Mouse (Mus musculus) embryonic facial prominence, embryonic 15.5 days (tissue): ENCODE measurements around the gene Zfand6. TPM values are rescaled to one million over a fixed set of nuclear protein-coding genes. Genes with fewer than 3 reads are reported as not detected.
A peak's percentile ranks its signal among the peaks of the same experiment; 100 is the strongest.

Experiments used
- ATAC-seq: fragments of 200-750 bp; cut with Nextera tagmentation; 2 replicates; pipeline ENCODE4 v1.8.0; 2017; ENCODE audit warnings: low read depth, moderate TSS enrichment; ENCODE audit not compliant: insufficient number of reproducible peaks, low FRiP score, low TSS enrichment
- H3K27ac ChIP-seq: fragments of 300-500 bp; sonication (generic); replicated peaks from 2 replicates; pipeline ENCODE4 v1.5.1; 2015; ENCODE audit warnings: mild to moderate bottlenecking, inconsistent platforms
- H3K27me3 ChIP-seq: fragments of 300-500 bp; sonication (generic); 2 replicates; pipeline ENCODE4 v1.6.1; 2015; ENCODE audit warnings: inconsistent platforms
- H3K36me3 ChIP-seq: fragments of 300-500 bp; sonication (generic); 2 replicates; pipeline ENCODE4 v1.6.1; 2015; ENCODE audit warnings: mild to moderate bottlenecking, inconsistent platforms
- H3K4me1 ChIP-seq: fragments of 300-500 bp; sonication (generic); 2 replicates; pipeline ENCODE4 v1.6.1; 2015; ENCODE audit warnings: inconsistent platforms
- H3K4me2 ChIP-seq: fragments of 300-500 bp; sonication (generic); replicated peaks from 2 replicates; pipeline ENCODE4 v1.6.1; 2015; ENCODE audit warnings: mild to moderate bottlenecking, inconsistent platforms
- H3K4me3 ChIP-seq: fragments of 300-500 bp; sonication (generic); replicated peaks from 2 replicates; pipeline ENCODE4 v1.5.1; 2015; ENCODE audit warnings: mild to moderate bottlenecking, inconsistent platforms
- H3K9ac ChIP-seq: fragments of 300-500 bp; sonication (generic); 2 replicates; pipeline ENCODE4 v1.6.1; 2015; ENCODE audit warnings: inconsistent platforms
- H3K9me3 ChIP-seq: fragments of 300-500 bp; sonication (generic); replicated peaks from 2 replicates; pipeline ENCODE4 v1.6.1; 2016; ENCODE audit warnings: inconsistent platforms
- WGBS: fragments of 180-500 bp; shearing (Covaris S2); methylation state at CpG from one replicate; pipeline ENCODE4 v1.1.7; 2015; 5-methylcytosine and 5-hydroxymethylcytosine counted together
- polyA plus RNA-seq: library from polyadenylated mRNA; unstranded; fragments of >200 nt; fragmentation: Nextera tagmentation; extraction: Ambion mirVana; gene quantifications from 2 replicates; pipeline ENCODE4 v1.2.1, GENCODE M21; 2015

Zfand6 gene
- polyA plus RNA-seq, 1 experiment from 2014 or later, result 157 TPM

- H3K9me3 ChIP-seq, result no peaks in the 10 kb centered on the region
- no peak; the same call in 1 of the 2 replicates for ATAC-seq
- H3K4me3 ChIP-seq, result peak within 1 kb of the TSS; percentile 58
- no peak within 1 kb of the TSS for H3K27ac ChIP-seq
- peak within 1 kb of the TSS; percentile 91 for H3K4me2 ChIP-seq
- H3K9ac ChIP-seq, result peak within 1 kb of the TSS; percentile 15; the same call in 1 of the 2 replicates
- peaks cover 7% of the 10 kb centered on the region for H3K4me1 ChIP-seq
- H3K36me3 ChIP-seq, result no peaks in the 10 kb centered on the region
- H3K27me3 ChIP-seq, result no peaks in the 10 kb centered on the region
- WGBS, result under 1% methylated on average over 10 of the region's 10 CpGs
These were observed 83.4 kb downstream of the Zfand6 start, which contains the start of gene Fah for GRCm38 (mm10) chr7:84606293-84606749. Gene Fah (minus strand): TSS chr7:84606722.

- peak overlapping the region; percentile 91 for H3K4me2 ChIP-seq
- no peaks in the 10 kb centered on the region for H3K27me3 ChIP-seq
- H3K9ac ChIP-seq, result peak overlapping the region; percentile 15; the same call in 1 of the 2 replicates
- no peaks in the 10 kb centered on the region for H3K36me3 ChIP-seq
- no peaks in the 10 kb centered on the region for H3K9me3 ChIP-seq
- H3K27ac ChIP-seq, result no peak overlapping the region
- WGBS, result under 1% methylated on average over 35 of the region's 36 CpGs
- peaks cover 7% of the 10 kb centered on the region for H3K4me1 ChIP-seq
- peak overlapping the region; percentile 58 for H3K4me3 ChIP-seq
- ATAC-seq, result peak; percentile 85
These were observed 84.0 kb downstream of the Zfand6 start for GRCm38 (mm10) chr7:84605704-84606292.

- Histone ChIP-seq H3K4me2 (peak overlapping the region; percentile 91), H3K27me3 (no peaks in the 10 kb centered on the region), H3K4me1 (peaks cover 7% of the 10 kb centered on the region), H3K9me3 (no peaks in the 10 kb centered on the region), H3K36me3 (no peaks in the 10 kb centered on the region), H3K27ac (no peak overlapping the region), H3K4me3 (peak overlapping the region; percentile 58), H3K9ac (0 out of 2 replicates have a peak overlapping the region, but pooled peaks have one; percentile 15)
- WGBS, result 10% methylated on average over 19 of the region's 19 CpGs
- no peak for ATAC-seq
These were observed 84.6 kb downstream of the Zfand6 start for GRCm38 (mm10) chr7:84605033-84605687.

GRCm38 (mm10) chr7:84604501-84604900 lies 85.3 kb downstream of the Zfand6 start:
- Histone ChIP-seq H3K27ac (no peak overlapping the region), H3K4me1 (peaks cover 7% of the 10 kb centered on the region), H3K36me3 (no peaks in the 10 kb centered on the region), H3K9ac (no peak overlapping the region), H3K4me2 (no peak overlapping the region), H3K4me3 (no peak overlapping the region), H3K27me3 (no peaks in the 10 kb centered on the region), H3K9me3 (no peaks in the 10 kb centered on the region)
- ATAC-seq, result no peak
- 65% methylated on average over 3 of the region's 3 CpGs for WGBS

- 88% methylated on average over 3 of the region's 3 CpGs for whole genome bisulfite sequencing
- H3K36me3 ChIP-seq, result no peaks in the 10 kb centered on the region
These were observed 88.4 kb downstream of the Zfand6 start for GRCm38 (mm10) chr7:84601331-84601730.

GRCm38 (mm10) chr7:84600631-84601030 lies 89.1 kb downstream of the Zfand6 start:
- H3K4me3 ChIP-seq, result no peak overlapping the region
- no peak overlapping the region for H3K9ac ChIP-seq
- no peaks in the 10 kb centered on the region for H3K36me3 ChIP-seq
- WGBS, result 89% methylated on average over 2 of the region's 2 CpGs
- peaks cover 7% of the 10 kb centered on the region for H3K4me1 ChIP-seq
- H3K9me3 ChIP-seq, result no peaks in the 10 kb centered on the region
- no peak for ATAC-seq
- H3K27ac ChIP-seq, result no peak overlapping the region
- no peaks in the 10 kb centered on the region for H3K27me3 ChIP-seq
- no peak overlapping the region for H3K4me2 ChIP-seq

More at GRCm38 (mm10) chr7:84601331-84601730, 88.4 kb downstream of the Zfand6 start:
- Histone ChIP-seq H3K9me3 (no peaks in the 10 kb centered on the region), H3K27me3 (no peaks in the 10 kb centered on the region), H3K9ac (no peak overlapping the region), H3K4me1 (peaks cover 7% of the 10 kb centered on the region), H3K27ac (no peak overlapping the region), H3K4me2 (no peak overlapping the region), H3K4me3 (no peak overlapping the region)
- no peak for ATAC-seq

GRCm38 (mm10) chr7:84596633-84597032 lies 93.1 kb downstream of the Zfand6 start:
- no peaks in the 10 kb centered on the region for H3K9me3 ChIP-seq
- 79% methylated on average over 3 of the region's 3 CpGs for WGBS
- H3K36me3 ChIP-seq, result no peaks in the 10 kb centered on the region

GRCm38 (mm10) chr7:84596002-84596401 lies 93.8 kb downstream of the Zfand6 start:
- 87% methylated on average over 3 of the region's 3 CpGs for WGBS
- Histone ChIP-seq H3K27ac (no peak overlapping the region), H3K36me3 (no peaks in the 10 kb centered on the region), H3K27me3 (no peaks in the 10 kb centered on the region), H3K4me2 (no peak overlapping the region), H3K9ac (no peak overlapping the region), H3K4me1 (no peaks in the 10 kb centered on the region), H3K4me3 (no peak overlapping the region), H3K9me3 (no peaks in the 10 kb centered on the region)
- ATAC-seq, result no peak

More at GRCm38 (mm10) chr7:84596633-84597032, 93.1 kb downstream of the Zfand6 start:
- no peak overlapping the region for H3K9ac ChIP-seq
- H3K4me3 ChIP-seq, result no peak overlapping the region
- no peak overlapping the region for H3K27ac ChIP-seq
- no peaks in the 10 kb centered on the region for H3K4me1 ChIP-seq
- no peaks in the 10 kb centered on the region for H3K27me3 ChIP-seq
- H3K4me2 ChIP-seq, result no peak overlapping the region
- no peak for ATAC-seq

GRCm38 (mm10) chr7:84594917-84595303 lies 94.8 kb downstream of the Zfand6 start:
- Histone ChIP-seq H3K4me3 (no peak overlapping the region), H3K9me3 (no peaks in the 10 kb centered on the region), H3K9ac (no peak overlapping the region), H3K27ac (no peak overlapping the region), H3K36me3 (no peaks in the 10 kb centered on the region), H3K4me2 (no peak overlapping the region), H3K4me1 (no peaks in the 10 kb centered on the region), H3K27me3 (no peaks in the 10 kb centered on the region)
- ATAC-seq, result no peak

GRCm38 (mm10) chr7:84594087-84594916 lies 95.5 kb downstream of the Zfand6 start:
- peak overlapping the region; percentile 35 for H3K4me2 ChIP-seq
- 42% methylated on average over 8 of the region's 8 CpGs for WGBS
- no peaks in the 10 kb centered on the region for H3K4me1 ChIP-seq
- ATAC-seq, result no peak
- no peak overlapping the region for H3K4me3 ChIP-seq
- no peaks in the 10 kb centered on the region for H3K9me3 ChIP-seq
- H3K9ac ChIP-seq, result no peak overlapping the region
- no peak overlapping the region for H3K27ac ChIP-seq
- no peaks in the 10 kb centered on the region for H3K27me3 ChIP-seq
- H3K36me3 ChIP-seq, result no peaks in the 10 kb centered on the region

GRCm38 (mm10) chr7:84591347-84591746 lies 98.4 kb downstream of the Zfand6 start:
- no peak for ATAC-seq
- H3K4me3 ChIP-seq, result no peak overlapping the region
- no peaks in the 10 kb centered on the region for H3K9me3 ChIP-seq
- H3K4me2 ChIP-seq, result no peak overlapping the region
- WGBS, result 72% methylated on average over 3 of the region's 3 CpGs
- H3K4me1 ChIP-seq, result no peaks in the 10 kb centered on the region
- H3K36me3 ChIP-seq, result no peaks in the 10 kb centered on the region
- H3K27ac ChIP-seq, result no peak overlapping the region
- no peaks in the 10 kb centered on the region for H3K27me3 ChIP-seq
- H3K9ac ChIP-seq, result no peak overlapping the region
